Mouse (Mus musculus): ENCODE measurements around the gene Tspan33. TPM values are rescaled to one million over a fixed set of nuclear protein-coding genes. Genes with fewer than 3 reads are reported as not detected.

The Tspan33 gene
- polyA plus RNA-seq (2015; fragmentation: Nextera tagmentation; extraction: Ambion mirVana) = 0.98 and 2.6 TPM in 2 replicates

DNA sequence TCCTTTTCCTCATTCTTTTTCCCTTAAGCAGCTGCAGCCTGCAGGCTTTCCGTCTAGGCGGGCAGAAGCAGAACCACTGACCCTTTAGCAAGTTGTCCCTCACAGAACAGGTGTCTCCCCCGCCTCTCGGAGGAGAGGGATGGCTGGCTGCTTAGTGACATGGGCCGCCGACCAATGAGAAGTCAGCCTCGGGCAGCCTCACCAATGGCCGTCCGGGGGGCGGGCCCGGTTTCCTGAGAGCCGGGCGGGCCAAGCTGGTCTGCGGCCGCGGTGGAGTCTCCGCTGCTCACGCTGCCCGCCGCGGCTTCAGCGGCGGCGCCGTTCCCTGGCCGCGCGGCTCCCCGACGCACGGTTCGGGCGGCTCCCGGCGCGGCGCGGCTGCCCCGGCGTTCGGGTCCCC lies at the start of gene Tspan33:
Tspan33 (plus strand) TSS at position 270 of the 400 bp plus-strand sequence.
- peak; percentile 99 for ATAC-seq
- H3K36me3 ChIP-seq (ENCODE audit: control insufficient read depth, insufficient read depth, low read length) = no peaks in the 10 kb centered on the region
- peaks cover 4% of the 10 kb centered on the region; the same call in 1 of the 2 replicates for H3K27me3 ChIP-seq (replicated peaks; ENCODE audit: control insufficient read depth, insufficient read depth, low read length)
- no peaks in the 10 kb centered on the region for H3K9me3 ChIP-seq (ENCODE audit: control insufficient read depth, low read length)
- H3K4me3 ChIP-seq (ENCODE audit: low read length) = peak within 1 kb of the TSS; percentile 72
- peak within 1 kb of the TSS; percentile 80 for H3K9ac ChIP-seq (ENCODE audit: low read depth, low read length)
- peaks cover 4% of the 10 kb centered on the region; the same call in 1 of the 2 replicates for H3K4me1 ChIP-seq (ENCODE audit: control insufficient read depth, insufficient read depth, low read length)
- no peak within 1 kb of the TSS for H3K27ac ChIP-seq (ENCODE audit: low read length)
- under 1% methylated on average over 41 of the region's 41 CpGs for WGBS
- H3K4me2 ChIP-seq (ENCODE audit: low read depth, low read length) = peak within 1 kb of the TSS; percentile 99

DNA sequence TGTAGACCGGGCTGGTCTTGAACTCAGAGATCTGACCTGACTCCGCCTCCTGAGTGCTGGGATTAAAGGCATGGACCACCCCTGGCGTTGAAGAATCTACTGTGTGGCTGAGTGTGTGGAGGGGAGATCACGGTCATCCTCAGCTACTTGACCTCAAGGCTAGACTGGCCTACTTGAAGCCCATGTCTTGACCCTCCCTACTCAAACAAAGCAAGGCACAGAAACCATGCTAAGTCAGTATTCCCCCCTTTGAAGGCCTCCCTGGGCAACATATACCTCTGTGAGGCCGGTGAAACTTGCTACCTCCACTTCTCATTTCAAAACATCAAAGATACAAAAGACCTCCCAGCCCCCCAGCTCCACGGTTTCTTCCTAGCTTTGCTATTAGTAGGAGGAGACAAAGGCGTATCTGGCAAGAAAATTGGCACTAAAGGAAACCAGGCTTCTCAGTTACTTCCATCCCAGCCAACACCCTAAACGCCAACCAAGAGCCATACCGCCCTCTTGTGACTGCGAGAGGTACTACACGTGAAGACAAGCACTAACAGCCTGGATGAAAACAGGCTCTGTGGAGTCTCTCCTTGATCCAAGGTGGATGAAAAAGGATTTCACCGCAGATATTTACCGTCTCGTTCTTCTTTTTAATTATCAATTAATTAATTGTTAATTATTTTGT lies 44.4 kb upstream of the Tspan33 start:
- 30% methylated on average over 14 of the region's 14 CpGs for WGBS
- no peak overlapping the region for H3K4me2 ChIP-seq (ENCODE audit: low read depth, low read length)
- ATAC-seq = peak; percentile 68; the same call in 1 of the 2 replicates
- no peak overlapping the region for H3K27ac ChIP-seq (ENCODE audit: low read length)
- no peak overlapping the region for H3K4me3 ChIP-seq (ENCODE audit: low read length)
- no peaks in the 10 kb centered on the region for H3K27me3 ChIP-seq (replicated peaks; ENCODE audit: control insufficient read depth, insufficient read depth, low read length)
- H3K36me3 ChIP-seq (ENCODE audit: control insufficient read depth, insufficient read depth, low read length) = no peaks in the 10 kb centered on the region
- H3K9ac ChIP-seq (ENCODE audit: low read depth, low read length) = no peak overlapping the region
- H3K4me1 ChIP-seq (ENCODE audit: control insufficient read depth, insufficient read depth, low read length) = no peaks in the 10 kb centered on the region
- H3K9me3 ChIP-seq (ENCODE audit: control insufficient read depth, low read length) = no peaks in the 10 kb centered on the region

DNA sequence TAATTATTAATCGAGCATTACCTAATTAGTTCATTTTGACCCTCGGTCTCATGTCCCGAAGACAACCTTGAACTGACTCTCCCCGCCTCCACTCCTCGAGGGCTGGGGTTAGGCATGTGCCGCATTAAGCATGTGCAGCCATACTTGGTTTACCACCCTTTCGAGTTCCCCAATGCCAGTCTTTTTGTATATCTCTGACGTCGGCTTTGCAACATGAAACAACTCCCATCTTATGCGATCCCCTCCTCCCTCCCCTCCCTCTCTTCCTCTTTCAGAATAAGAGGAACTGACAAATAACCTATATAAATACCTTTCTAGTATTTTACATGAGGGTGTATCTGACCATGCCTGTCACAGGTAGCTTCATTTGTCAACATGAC lies 43.9 kb upstream of the Tspan33 start:
- Histone ChIP-seq H3K4me3 (ENCODE audit: low read length) (no peak overlapping the region), H3K27me3 (replicated peaks; ENCODE audit: control insufficient read depth, insufficient read depth, low read length) (no peaks in the 10 kb centered on the region), H3K36me3 (ENCODE audit: control insufficient read depth, insufficient read depth, low read length) (no peaks in the 10 kb centered on the region), H3K4me2 (ENCODE audit: low read depth, low read length) (no peak overlapping the region), H3K9me3 (ENCODE audit: control insufficient read depth, low read length) (no peaks in the 10 kb centered on the region), H3K9ac (ENCODE audit: low read depth, low read length) (no peak overlapping the region), H3K27ac (ENCODE audit: low read length) (no peak overlapping the region), H3K4me1 (ENCODE audit: control insufficient read depth, insufficient read depth, low read length) (no peaks in the 10 kb centered on the region)
- no peak for ATAC-seq
- WGBS = 66% methylated on average over 10 of the region's 10 CpGs

DNA sequence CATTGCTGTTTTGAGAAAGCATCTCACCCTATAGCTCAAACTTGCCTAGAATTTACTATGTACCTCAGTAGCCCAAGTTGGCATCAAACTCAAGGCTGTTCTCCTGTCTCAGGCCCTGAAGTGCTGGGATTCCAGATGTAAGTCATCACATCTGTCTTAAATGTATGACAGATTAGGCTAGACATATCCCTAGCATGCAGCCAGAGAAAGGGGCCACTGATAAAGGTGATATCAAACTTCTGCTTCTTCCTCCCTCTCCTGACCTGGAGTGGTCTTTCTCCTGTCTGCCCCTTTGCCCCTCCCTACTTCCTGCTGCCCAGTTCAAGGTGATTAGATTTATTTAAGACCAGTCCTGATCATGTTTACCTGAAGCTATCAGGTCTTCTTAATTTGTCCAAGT lies 40.8 kb upstream of the Tspan33 start:
- Histone ChIP-seq H3K36me3 (ENCODE audit: control insufficient read depth, insufficient read depth, low read length) (no peaks in the 10 kb centered on the region), H3K4me1 (ENCODE audit: control insufficient read depth, insufficient read depth, low read length) (no peaks in the 10 kb centered on the region), H3K4me2 (ENCODE audit: low read depth, low read length) (no peak overlapping the region), H3K27me3 (replicated peaks; ENCODE audit: control insufficient read depth, insufficient read depth, low read length) (no peaks in the 10 kb centered on the region), H3K9me3 (ENCODE audit: control insufficient read depth, low read length) (no peaks in the 10 kb centered on the region), H3K4me3 (ENCODE audit: low read length) (no peak overlapping the region), H3K9ac (ENCODE audit: low read depth, low read length) (no peak overlapping the region), H3K27ac (ENCODE audit: low read length) (no peak overlapping the region)
- no peak for ATAC-seq

DNA sequence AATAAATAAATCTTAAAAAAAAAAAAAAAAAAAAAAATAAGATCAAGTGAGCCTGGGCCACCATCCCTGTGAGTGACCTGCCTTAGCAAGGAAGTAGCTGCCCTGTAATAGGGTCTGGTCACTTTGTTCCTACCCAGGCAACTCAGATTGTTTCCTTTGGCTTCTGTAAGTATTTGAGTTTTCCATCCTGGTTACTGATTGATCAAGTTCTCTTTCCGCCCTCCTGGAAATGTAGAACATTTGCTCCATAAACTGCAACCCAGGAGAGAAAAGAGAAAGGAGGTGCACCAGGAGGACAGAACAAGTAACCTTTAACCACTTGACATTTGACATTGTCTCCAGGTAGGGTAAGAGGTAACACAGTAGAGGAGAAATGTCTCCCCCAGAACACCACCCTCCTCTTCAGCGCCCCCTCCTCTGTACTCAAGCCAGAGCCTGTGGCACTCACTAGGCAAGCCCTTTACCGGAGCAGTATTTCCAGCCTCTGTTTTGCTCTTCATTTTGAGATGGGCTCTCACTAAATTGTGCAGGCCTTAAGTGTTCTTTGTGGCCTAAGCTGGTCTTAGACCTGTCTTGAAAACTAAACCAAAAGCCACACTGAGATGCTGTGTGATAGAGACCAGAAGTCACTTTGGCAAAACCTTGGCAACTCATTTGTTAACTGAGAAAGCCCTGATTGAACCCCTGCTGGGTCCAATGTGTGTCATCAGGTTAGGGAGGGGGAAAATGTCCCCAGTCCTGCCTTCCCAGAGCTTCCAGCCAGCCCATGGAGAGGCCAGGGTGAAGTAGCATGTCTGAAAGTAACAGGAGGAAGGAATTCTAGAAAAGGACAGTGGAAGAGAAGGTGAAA lies 35.2 kb upstream of the Tspan33 start:
- no peak overlapping the region for H3K27ac ChIP-seq (ENCODE audit: low read length)
- no peaks in the 10 kb centered on the region for H3K9me3 ChIP-seq (ENCODE audit: control insufficient read depth, low read length)
- WGBS = 73% methylated on average over 3 of the region's 3 CpGs
- H3K27me3 ChIP-seq (replicated peaks; ENCODE audit: control insufficient read depth, insufficient read depth, low read length) = no peaks in the 10 kb centered on the region
- no peak overlapping the region for H3K9ac ChIP-seq (ENCODE audit: low read depth, low read length)
- peak; percentile 39; the same call in 1 of the 2 replicates for ATAC-seq
- H3K36me3 ChIP-seq (ENCODE audit: control insufficient read depth, insufficient read depth, low read length) = no peaks in the 10 kb centered on the region
- no peaks in the 10 kb centered on the region for H3K4me1 ChIP-seq (ENCODE audit: control insufficient read depth, insufficient read depth, low read length)
- H3K4me3 ChIP-seq (ENCODE audit: low read length) = no peak overlapping the region
- no peak overlapping the region for H3K4me2 ChIP-seq (ENCODE audit: low read depth, low read length)

DNA sequence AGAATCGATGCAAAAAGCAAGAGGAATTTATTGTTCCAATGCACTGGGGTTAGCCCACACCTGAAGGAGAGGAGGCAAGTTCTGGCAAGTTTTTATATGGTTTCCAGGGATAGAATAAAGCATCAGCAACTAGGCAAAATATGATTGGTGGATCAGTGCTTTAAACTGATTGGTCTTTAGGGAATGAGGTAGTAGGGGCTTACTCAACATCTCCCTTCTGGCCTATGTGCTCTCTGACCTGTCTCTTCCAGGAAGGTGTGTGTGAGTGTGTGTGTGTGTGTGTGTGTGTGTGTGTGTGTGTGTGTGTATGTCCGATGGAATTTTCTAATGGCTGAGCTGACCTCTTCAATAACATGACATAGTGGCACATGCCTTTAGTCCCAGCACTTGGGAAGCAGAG lies 34.1 kb upstream of the Tspan33 start:
- no peaks in the 10 kb centered on the region for H3K27me3 ChIP-seq (replicated peaks; ENCODE audit: control insufficient read depth, insufficient read depth, low read length)
- ATAC-seq = no peak
- no peak overlapping the region for H3K27ac ChIP-seq (ENCODE audit: low read length)

DNA sequence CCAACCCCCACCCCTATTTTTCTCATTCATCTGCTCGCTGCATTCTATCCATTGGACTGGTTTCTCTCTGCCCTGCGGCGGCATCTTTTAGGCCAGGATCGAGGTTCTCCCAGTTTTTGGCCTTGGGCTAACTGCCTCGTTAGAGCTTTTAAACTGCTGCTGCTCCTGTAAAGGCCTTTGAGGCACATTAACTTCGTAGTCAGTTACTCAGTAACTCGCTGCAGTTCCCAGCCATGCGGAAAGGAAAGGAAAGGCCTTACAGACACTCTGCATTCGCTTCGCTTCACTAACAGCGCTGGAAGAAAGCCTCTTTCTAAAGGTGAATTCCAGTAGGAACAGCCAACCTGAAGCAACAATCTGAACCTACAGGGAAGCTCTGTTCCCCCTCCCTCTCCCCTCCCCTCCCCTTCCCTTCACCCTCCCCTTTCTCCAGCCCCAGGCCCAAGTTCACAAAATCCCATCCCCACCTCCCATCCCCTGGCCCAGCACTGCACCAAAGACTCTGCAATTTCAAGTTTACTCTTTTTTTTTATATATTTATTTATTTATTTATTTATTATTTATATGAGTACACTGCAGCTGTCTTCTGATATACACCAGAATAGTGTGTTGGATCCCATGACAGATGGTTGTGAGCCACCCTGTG lies 33.2 kb upstream of the Tspan33 start:
- 56% methylated on average over 11 of the region's 11 CpGs for WGBS
- Histone ChIP-seq H3K9ac (ENCODE audit: low read depth, low read length) (no peak overlapping the region), H3K36me3 (ENCODE audit: control insufficient read depth, insufficient read depth, low read length) (no peaks in the 10 kb centered on the region), H3K27me3 (replicated peaks; ENCODE audit: control insufficient read depth, insufficient read depth, low read length) (no peaks in the 10 kb centered on the region), H3K4me2 (ENCODE audit: low read depth, low read length) (no peak overlapping the region), H3K9me3 (ENCODE audit: control insufficient read depth, low read length) (no peaks in the 10 kb centered on the region), H3K4me1 (ENCODE audit: control insufficient read depth, insufficient read depth, low read length) (no peaks in the 10 kb centered on the region), H3K4me3 (ENCODE audit: low read length) (no peak overlapping the region), H3K27ac (ENCODE audit: low read length) (peak overlapping the region; percentile 43; the same call in 1 of the 2 replicates)
- ATAC-seq = peak; percentile 60; the same call in 1 of the 2 replicates

More for the DNA sequence above, 34.1 kb upstream of the Tspan33 start:
- 85% methylated on average over 2 of the region's 2 CpGs for WGBS
- Histone ChIP-seq H3K9me3 (ENCODE audit: control insufficient read depth, low read length) (no peaks in the 10 kb centered on the region), H3K36me3 (ENCODE audit: control insufficient read depth, insufficient read depth, low read length) (no peaks in the 10 kb centered on the region), H3K4me2 (ENCODE audit: low read depth, low read length) (no peak overlapping the region), H3K9ac (ENCODE audit: low read depth, low read length) (no peak overlapping the region), H3K4me3 (ENCODE audit: low read length) (no peak overlapping the region), H3K4me1 (ENCODE audit: control insufficient read depth, insufficient read depth, low read length) (no peaks in the 10 kb centered on the region)

DNA sequence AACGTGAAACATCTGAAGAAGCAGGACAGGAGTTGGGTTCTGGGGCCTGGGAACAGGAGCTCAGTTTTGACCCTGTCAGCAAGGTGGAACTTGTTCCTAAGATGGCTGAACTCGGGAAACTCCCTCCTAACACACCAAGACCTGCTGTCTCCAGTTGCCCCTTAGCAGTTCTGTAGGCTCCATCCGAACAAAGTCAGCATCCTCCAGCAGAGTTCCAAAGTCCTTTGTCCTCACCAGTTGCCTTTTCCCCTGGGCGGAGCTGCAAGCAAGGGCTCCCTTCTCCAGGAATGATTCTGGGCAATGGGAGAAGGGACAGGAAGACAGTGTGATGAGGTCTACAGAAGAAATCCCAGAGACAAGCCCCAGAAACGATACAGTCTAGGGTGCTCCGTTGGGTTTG lies 26.8 kb upstream of the Tspan33 start:
- no peak for ATAC-seq
- WGBS = 75% methylated on average over 6 of the region's 6 CpGs
- no peak overlapping the region for H3K9ac ChIP-seq (ENCODE audit: low read depth, low read length)

DNA sequence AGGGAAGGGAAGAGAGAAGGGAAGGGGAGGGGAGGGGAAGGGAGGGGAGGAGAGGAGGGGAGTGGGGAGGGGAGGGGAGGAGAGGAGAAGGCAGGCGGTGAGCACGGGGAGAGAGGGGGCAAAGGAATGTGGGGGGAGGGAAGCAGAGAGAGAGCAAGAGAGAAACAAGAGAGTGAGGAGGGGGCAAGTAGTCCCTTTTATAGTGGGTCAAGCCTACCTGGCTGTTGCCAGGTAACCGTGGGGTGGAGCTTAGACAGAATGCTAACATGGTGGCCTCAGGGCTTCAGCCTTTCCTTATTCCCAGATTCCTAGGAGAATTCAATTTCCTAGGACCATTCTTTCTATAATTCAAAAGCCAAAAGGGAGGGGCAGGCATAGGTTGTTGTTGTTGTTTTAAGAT lies 22.3 kb upstream of the Tspan33 start:
- 24% methylated on average over 3 of the region's 3 CpGs for WGBS
- no peak for ATAC-seq
- H3K9ac ChIP-seq (ENCODE audit: low read depth, low read length) = no peak overlapping the region
- no peak overlapping the region for H3K27ac ChIP-seq (ENCODE audit: low read length)
- H3K27me3 ChIP-seq (replicated peaks; ENCODE audit: control insufficient read depth, insufficient read depth, low read length) = no peaks in the 10 kb centered on the region
- H3K4me2 ChIP-seq (ENCODE audit: low read depth, low read length) = no peak overlapping the region
- no peaks in the 10 kb centered on the region for H3K9me3 ChIP-seq (ENCODE audit: control insufficient read depth, low read length)
- no peaks in the 10 kb centered on the region for H3K36me3 ChIP-seq (ENCODE audit: control insufficient read depth, insufficient read depth, low read length)
- no peak overlapping the region for H3K4me3 ChIP-seq (ENCODE audit: low read length)
- H3K4me1 ChIP-seq (ENCODE audit: control insufficient read depth, insufficient read depth, low read length) = peaks cover 3% of the 10 kb centered on the region; the same call in 1 of the 2 replicates

More for the DNA sequence above, 26.8 kb upstream of the Tspan33 start:
- Histone ChIP-seq H3K4me2 (ENCODE audit: low read depth, low read length) (no peak overlapping the region), H3K36me3 (ENCODE audit: control insufficient read depth, insufficient read depth, low read length) (no peaks in the 10 kb centered on the region), H3K4me1 (ENCODE audit: control insufficient read depth, insufficient read depth, low read length) (no peaks in the 10 kb centered on the region), H3K27me3 (replicated peaks; ENCODE audit: control insufficient read depth, insufficient read depth, low read length) (no peaks in the 10 kb centered on the region), H3K9me3 (ENCODE audit: control insufficient read depth, low read length) (no peaks in the 10 kb centered on the region), H3K4me3 (ENCODE audit: low read length) (no peak overlapping the region), H3K27ac (ENCODE audit: low read length) (no peak overlapping the region)

All from intestine, embryonic 16.5 days (tissue).